Mouse (Mus musculus): ENCODE measurements at regions not wholly inside any gene's neighbourhood (a gene's known extent, or its start where the extent isn't known, plus 50 kb on each side); places are given as distances from the start of the nearest gene placed in this dataset.

GRCm38 (mm10) chr8:10870423-10871055 lies 137.7 kb downstream of the Irs2 start:
- peak; percentile 18 to 60 for DNase-seq (ENCODE audit: low spot score in 2 of 2)

GRCm38 (mm10) chr8:10869866-10870265 lies 138.4 kb downstream of the Irs2 start:
- DNase-seq (ENCODE audit: low spot score in 2 of 2), result no peak

- DNase-seq (ENCODE audit: low spot score in 2 of 2), result no peak
Measured at GRCm38 (mm10) chr8:10866696-10867395, 141.4 kb downstream of the Irs2 start.

GRCm38 (mm10) chr8:10865941-10866513 lies 142.2 kb downstream of the Irs2 start:
- DNase-seq (ENCODE audit: low spot score in 2 of 2), result no peak

GRCm38 (mm10) chr8:10865415-10865821 lies 142.8 kb downstream of the Irs2 start:
- no peak for DNase-seq (ENCODE audit: low spot score in 2 of 2)

GRCm38 (mm10) chr8:10862442-10862841 lies 145.8 kb downstream of the Irs2 start:
- DNase-seq (ENCODE audit: low spot score in 2 of 2), result no peak

- no peak for DNase-seq (ENCODE audit: low spot score in 2 of 2)
Measured at GRCm38 (mm10) chr8:10860810-10861209, 147.4 kb downstream of the Irs2 start.

GRCm38 (mm10) chr8:10857874-10858273 lies 150.4 kb downstream of the Irs2 start:
- DNase-seq (ENCODE audit: low spot score in 2 of 2), result no peak

- DNase-seq (ENCODE audit: low spot score in 2 of 2), result no peak
Measured at GRCm38 (mm10) chr8:10856996-10857720, 151.1 kb downstream of the Irs2 start.

GRCm38 (mm10) chr8:10855696-10856095 lies 152.6 kb downstream of the Irs2 start:
- no peak for DNase-seq (ENCODE audit: low spot score in 2 of 2)

- DNase-seq (ENCODE audit: low spot score in 2 of 2), result no peak
Measured at GRCm38 (mm10) chr8:10855131-10855530, 153.1 kb downstream of the Irs2 start.

- DNase-seq (ENCODE audit: low spot score in 2 of 2), result no peak
Measured at GRCm38 (mm10) chr8:10854600-10854999, 153.7 kb downstream of the Irs2 start.

GRCm38 (mm10) chr8:10853901-10854300 lies 154.4 kb downstream of the Irs2 start:
- DNase-seq (ENCODE audit: low spot score in 2 of 2), result no peak

- DNase-seq (ENCODE audit: low spot score in 2 of 2), result no peak
Measured at GRCm38 (mm10) chr8:10849916-10850315, 158.3 kb downstream of the Irs2 start.

- no peak for DNase-seq (ENCODE audit: low spot score in 2 of 2)
Measured at GRCm38 (mm10) chr8:10845607-10846006, 162.7 kb downstream of the Irs2 start.

GRCm38 (mm10) chr8:10840853-10841531 lies 167.3 kb downstream of the Irs2 start:
- no peak for DNase-seq (ENCODE audit: low spot score in 2 of 2)

- DNase-seq (ENCODE audit: low spot score in 2 of 2), result no peak
Measured at GRCm38 (mm10) chr8:10840044-10840443, 168.2 kb downstream of the Irs2 start.

- no peak for DNase-seq (ENCODE audit: low spot score in 2 of 2)
Measured at GRCm38 (mm10) chr8:10835054-10835453, 173.2 kb downstream of the Irs2 start.

- DNase-seq (ENCODE audit: low spot score in 2 of 2), result no peak
Measured at GRCm38 (mm10) chr8:10831864-10832263, 176.4 kb downstream of the Irs2 start.

GRCm38 (mm10) chr8:10831277-10831676 lies 177.0 kb downstream of the Irs2 start:
- no peak for DNase-seq (ENCODE audit: low spot score in 2 of 2)

- no peak for DNase-seq (ENCODE audit: low spot score in 2 of 2)
Measured at GRCm38 (mm10) chr8:10830835-10831234, 177.4 kb downstream of the Irs2 start.

Data from layer of hippocampus, adult 18-20 months (tissue).